Mouse (Mus musculus) layer of hippocampus, adult 11-12 months (tissue): ENCODE measurements at regions not wholly inside any gene's neighbourhood (a gene's known extent, or its start where the extent isn't known, plus 50 kb on each side); places are given as distances from the start of the nearest gene placed in this dataset.

Experiments
- DNase-seq: peaks from one replicate; pipeline ENCODE4 v3.0.0; 2022; ENCODE audit warnings: low spot score

DNA sequence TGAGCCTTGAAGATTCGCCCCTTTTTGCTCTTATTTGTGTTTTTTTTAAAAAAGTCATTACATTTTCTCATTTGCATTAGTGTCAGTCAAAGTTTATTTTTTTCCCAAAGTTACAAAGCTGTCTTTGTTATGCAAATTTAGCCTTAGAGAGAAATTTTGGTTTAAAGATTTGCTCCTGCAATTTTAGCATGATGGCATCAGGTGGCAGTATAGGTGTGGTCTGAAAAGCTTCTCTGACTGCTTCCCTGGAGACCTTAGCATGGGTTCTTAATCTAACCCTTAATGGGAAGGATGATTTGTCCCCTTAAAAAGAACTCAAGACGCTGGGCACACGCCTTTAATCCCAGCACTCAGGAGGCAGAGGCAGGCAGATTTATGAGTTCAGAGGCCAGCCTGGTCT is 451.2 kb downstream of the Slc4a3 start:
- no peak for DNase-seq

DNA sequence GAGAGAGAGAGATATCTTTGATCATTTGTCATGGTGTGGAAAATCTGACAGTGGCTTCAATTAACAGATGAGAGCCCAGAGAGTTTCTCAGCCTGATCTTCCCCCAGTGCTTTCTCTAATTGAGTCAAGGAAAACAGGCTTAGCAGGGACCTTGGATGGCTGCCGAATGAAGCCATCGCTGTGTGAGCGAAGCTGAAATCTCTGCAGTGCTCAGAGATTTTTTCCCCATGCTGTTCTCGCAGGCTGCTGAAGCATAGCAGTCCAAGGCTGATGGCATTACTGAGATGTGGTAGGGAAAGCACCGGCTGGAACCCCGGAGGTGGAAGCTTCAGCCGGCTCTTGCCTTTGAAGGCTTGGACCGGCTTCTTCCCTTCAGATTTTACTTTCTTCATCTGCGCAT is 455.1 kb downstream of the Slc4a3 start:
- DNase-seq, result peak; percentile 10

DNA sequence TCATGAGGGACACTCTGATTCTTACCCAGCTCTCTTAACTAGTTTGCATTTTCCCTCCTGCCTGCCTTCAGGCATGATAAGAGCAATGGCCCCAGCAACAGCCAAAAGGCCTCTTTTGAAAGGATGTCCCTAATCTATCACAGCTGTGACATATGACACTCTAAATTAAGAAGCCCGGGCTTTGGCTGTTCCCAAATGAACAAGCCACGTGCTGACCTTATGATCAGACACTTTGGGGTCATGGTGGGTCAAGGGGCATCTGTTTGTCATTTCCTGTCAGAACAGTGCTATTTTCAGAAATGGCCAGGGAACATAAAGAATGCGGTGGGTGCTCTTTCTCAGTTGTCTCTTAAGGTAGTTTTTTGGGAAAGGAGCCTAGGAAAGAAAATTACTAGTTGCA is 463.5 kb downstream of the Slc4a3 start:
- no peak for DNase-seq

DNA sequence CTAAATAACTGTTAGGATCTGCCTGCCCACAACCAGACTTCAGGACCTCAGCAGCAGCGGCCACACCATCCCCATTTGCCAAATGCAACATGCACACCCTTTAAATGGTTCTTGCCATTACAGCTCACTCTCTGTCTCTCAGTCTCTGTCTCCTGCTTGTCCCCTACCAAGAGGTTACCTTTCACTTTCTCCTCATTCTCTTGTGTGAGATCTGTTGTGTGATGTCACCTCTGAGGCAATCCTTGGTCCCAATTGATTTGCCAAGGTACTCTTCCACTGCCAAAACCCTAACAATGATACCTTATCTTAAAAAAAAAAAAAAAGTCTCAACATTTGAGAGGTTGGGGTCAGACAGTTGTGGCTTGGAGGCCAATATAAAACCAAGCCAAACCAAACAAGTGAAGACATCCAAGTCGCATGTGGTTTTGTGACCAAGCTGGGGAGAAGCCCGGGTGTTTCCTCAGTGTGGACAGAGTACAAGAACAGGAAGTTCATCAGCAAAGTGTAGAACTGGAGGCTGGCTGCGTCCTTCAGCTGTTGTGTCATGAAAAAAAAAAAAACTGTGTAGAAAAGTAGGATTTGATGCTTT is 464.2 kb downstream of the Slc4a3 start:
- DNase-seq, result no peak

DNA sequence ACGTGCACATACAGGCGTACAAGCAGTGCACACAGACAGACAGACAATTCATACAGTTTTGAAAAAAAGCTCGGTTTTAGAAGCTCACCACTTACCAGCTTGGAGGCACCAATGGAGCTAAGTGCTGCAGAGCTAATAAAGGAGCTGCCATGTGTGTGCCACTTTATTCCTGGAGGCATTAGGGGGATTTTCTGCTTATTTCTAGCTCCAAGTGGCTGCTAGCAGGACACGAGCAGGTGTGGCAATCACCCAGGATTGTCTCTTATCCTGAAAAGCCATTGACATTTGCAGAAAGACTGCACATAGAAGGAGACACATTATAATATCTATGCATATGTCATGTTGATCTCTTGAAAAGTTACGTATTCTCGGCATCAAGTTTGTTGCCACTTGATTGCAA is 472.5 kb downstream of the Slc4a3 start:
- DNase-seq, result no peak

DNA sequence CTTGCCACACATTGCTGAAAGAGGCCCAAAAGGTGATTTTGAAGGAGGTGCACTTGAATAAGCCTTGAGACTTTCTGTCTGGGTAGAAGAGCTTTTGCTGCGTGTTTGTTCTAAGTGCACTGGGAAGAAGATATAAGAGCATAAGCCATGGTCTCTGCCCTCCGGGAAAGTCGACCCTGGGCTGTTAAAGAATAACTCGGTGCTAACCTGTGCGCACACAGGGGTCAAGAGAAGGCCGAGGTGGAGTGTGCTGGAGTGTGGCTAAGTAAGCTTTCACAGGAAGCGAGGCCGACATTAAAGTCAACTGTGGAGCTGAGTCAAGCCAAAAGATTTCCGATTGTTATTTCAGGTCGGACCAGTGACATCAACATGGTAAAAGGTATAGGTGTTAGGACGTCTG is 473.0 kb downstream of the Slc4a3 start:
- DNase-seq, result no peak

DNA sequence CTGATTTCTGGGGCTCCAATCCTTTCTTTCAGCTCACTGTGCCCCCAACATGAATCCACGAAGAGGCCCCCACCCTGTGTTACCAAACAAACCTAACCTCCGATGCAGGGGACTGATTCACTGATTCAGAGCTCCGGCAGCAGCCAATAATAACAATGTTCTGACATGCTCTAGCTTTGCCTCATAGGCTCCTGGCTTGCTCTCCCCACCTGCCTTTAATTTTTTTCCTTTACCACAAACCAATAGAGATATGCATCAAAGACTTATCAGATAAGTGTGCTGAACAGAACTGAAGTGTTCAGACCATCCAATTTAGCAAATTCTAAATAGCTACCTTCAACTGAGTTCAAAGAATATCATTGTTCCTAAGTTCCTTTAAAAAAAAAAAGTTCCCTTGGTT is 478.6 kb downstream of the Slc4a3 start:
- DNase-seq, result no peak

DNA sequence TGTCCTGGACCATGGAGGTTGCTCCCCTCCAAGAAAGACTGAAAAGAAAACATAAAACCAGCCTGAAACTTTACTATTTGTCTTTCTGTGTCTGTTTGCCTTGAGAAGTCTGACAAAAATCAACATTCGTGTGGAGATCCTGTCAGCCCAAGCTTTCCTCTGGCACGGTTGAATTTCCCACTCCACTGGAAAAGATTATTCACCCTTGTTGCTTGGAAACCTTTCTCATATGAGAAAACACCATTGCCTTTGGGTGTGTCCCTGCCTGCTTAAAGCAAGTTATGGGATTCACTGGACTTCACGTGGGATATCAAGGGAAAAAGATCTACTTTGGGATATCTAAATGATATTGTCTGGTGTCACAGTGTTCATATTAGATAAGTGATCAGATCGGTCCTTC is 479.3 kb downstream of the Slc4a3 start:
- DNase-seq, result no peak

DNA sequence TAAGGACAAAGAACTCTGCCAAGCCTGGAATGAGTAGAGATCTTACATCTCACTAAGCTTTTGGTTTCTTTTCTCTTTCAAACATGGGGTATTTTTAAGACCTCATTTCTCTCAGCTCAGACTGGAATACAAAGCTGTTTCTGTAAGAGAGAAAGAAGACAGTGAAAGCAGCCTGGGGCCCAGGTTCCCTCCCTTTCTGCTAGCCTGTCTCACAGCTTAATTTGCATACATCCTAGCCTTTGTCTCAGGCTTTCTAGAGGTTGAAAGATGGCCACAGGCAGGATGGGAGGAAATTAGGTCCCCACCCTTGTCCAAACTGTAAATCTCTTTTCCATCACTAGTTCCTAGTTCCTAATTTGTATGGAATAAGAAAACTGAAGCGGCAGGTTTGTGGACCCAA is 483.0 kb downstream of the Slc4a3 start:
- no peak for DNase-seq

DNA sequence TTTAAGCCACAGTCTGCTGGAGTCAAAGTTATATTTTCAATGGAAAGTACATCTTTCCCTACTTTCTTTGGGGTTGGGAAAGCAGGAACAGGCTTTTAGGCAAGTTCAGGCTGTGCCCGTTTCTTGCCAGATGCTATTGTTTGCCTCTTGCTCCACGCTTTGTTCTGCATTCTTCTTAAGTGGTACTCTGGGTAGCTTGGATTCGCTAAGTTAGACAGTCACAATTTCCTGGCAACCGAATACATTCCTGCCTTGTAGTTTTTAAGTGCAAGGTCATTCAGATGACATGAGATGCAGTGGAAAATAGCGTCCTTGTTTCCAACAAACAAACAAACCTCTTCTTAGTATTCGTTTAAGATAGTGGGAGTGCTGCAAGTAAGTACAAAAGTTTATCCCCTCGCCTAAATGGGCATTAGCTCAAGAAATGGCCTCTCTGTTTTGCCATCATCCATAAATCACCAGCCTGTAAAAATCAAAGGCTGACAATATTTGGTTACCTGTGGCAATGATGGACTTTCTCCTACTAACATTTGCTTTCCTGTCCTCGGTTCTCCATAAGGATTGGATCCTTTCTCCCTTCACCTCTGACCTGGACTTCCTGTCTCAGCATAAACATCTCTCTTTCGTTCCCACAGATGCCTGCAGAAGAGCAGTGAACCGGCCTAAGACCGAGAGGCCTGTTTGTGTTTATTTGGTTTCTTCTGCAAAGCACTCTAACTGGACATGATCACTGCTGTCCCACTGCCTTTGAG is 485.3 kb downstream of the Slc4a3 start:
- no peak for DNase-seq

DNA sequence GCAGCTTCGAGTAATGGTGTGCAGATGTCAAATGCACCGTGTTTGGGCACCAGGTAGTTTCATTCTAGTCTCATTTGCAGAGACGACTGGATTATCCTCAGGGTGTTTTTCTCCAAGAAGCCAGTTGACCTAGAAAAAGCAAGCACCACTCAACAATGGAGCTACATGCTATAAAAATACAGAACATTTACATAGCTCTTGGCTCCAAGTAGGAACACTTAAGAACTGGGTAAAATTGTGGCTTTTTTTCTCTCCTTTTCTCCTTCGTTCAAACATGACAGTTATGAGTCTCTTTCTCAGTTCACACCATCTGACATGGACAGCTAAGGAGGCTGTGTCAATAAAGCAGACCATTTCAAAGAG is 485.8 kb downstream of the Slc4a3 start:
- DNase-seq, result no peak

DNA sequence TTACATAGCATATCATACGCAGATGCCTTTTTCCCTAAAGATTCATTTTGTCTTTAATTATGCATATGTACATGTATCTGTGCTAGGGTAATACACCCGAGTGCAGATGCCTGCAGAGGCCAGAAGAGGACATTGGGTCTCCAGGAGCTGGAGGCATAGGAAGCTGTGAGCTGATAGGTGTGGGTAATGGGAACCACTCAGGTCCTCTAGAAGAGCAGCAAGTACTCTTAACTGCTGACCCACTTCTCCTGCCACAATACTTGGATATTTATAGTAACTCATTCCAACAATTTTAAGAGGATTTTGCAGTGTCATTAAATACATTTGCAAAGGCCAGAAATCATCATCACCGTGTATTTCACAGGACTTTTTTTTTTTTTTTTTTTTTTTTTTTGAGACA is 486.6 kb downstream of the Slc4a3 start:
- no peak for DNase-seq

DNA sequence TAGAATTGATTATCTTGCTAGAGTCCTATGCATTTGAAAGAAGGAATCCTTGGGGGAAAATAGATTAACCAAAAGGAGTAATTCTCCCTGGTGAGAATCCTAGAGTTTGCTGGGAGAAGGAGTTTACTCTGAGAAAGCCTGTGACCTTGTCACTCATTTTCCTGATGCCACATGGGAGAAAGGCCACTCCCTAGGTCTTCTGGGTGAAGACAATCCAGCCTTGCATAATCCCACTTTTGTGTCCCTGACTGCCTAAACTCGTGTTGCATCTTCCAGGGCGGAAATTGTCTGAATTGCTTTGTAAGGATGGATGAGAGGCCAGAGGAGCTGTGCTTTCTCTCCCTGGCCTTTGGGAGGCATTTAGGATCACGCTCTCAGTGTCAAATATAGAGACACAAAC is 490.2 kb downstream of the Slc4a3 start:
- DNase-seq, result no peak

DNA sequence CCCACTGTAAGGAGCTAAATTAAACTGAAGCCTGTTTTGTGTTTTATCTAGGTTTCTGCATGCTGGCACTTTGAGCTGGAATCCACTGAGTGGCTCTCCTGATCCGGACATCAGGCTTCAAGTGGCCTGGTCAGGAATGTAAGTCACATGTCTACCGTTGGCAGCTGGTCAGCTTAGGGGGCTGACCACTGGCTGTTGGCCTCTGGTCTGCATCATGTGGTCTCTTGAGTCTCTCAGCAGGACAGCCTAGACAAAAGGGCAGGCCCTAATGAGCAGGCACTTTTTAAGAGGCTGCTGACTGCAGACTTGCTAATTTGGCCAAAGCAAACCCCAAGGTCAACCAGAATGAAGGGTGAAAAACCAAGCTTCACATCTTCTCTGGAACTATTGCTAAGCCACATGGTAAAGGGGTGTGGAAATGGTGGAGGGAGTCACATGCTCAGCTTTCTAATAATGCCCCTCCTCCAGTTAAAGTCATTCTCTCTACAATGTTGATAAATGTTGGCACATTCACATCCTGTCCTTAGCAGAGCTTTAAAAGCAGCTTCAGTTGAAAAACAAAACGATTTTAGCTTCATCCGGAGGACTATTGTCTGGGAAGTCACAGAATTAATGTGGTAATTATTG is 493.1 kb downstream of the Slc4a3 start:
- DNase-seq, result peak; percentile 70

DNA sequence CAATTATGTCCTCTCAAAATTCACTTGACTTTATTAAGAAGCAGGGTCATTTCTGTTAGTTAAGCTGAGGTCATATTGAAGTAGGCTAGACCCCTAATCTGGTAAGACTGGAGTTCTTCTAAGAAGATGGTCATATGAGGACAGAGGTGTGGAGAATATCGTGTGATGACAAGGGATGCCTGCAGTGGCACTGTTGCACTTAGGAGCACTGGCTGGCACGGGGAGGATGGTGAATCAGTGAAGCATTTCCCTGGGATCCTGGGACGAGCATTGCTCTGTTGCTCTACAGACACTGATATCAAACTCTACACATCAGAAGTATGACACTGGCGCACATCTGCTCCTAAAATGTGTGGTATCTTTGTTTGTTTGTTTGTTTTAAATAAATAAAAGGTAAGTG is 493.6 kb downstream of the Slc4a3 start:
- DNase-seq, result no peak

DNA sequence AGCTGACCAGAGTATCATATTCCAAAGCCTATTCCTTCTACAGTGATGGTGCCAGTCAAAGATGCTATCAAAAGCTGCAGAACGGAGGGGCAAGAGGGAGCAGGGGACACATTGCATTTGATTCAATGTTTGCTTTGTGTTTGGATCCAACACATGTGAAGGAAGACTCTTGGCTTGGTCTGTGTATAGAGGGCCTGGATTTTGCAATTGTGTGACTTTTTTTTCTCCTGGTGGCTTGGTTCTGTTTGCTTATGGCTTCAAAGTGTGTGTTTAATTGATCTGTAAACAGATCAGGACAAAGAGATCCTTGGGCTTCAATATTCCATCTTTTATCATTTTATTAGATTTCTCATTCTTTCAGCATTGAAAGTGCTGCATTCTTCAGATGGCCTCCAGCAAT is 504.2 kb downstream of the Slc4a3 start:
- no peak for DNase-seq

DNA sequence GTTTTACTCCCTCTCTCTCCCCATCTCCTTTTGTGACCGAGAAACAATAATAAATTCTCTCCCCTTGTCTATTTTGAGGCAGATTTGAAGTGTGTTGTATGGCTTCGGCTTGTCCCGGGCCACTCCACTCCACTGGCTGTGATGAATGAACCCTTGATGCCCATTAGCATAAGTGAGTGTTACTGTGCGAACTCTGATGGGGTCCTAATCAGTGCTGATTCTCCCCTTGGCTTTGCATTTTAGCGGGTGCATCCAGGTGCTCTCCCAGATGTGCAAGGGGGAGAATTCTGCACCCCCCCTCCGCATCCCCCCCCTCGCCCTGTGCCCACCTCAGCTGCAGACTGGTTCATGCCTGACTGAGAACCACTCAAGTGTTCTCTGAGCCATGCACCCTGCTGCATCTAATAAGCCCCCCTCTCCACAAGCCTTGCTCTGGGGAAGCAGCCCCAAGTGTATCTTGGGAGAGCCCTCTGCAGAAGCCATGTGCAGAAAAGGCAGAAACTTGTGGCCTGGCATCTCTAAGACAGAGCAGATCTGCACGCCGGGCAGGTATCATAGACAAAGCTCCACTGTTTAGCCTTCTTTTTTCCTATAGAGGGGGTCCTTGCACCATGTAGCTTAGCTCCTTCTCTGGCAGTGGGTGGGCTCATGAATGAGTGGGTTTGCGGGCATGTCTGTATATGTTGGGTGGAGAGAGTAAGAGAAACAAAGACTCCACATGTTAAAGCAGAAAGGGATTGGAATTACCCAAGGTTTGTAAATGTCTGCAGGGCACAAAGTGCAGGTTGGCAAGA is 507.5 kb downstream of the Slc4a3 start:
- no peak for DNase-seq

DNA sequence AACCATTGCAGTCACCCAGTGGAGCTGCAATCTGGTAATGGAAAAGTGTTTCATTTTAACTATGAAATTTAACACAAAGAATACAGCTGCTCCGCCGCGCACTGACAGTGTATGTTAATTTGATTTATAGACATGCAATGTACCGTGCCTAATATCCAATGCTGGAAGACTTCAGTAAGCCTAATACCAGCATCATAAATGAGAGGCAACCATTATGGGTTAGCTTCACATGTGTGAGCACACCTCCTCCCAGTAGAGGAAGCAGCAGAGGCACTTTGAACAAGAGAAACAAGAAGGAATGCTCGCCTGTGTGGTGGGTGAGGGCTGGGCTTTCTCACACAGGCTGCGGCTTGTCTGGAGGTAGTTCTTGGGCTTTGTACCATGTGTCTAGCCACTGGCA is 519.7 kb downstream of the Slc4a3 start:
- no peak for DNase-seq

DNA sequence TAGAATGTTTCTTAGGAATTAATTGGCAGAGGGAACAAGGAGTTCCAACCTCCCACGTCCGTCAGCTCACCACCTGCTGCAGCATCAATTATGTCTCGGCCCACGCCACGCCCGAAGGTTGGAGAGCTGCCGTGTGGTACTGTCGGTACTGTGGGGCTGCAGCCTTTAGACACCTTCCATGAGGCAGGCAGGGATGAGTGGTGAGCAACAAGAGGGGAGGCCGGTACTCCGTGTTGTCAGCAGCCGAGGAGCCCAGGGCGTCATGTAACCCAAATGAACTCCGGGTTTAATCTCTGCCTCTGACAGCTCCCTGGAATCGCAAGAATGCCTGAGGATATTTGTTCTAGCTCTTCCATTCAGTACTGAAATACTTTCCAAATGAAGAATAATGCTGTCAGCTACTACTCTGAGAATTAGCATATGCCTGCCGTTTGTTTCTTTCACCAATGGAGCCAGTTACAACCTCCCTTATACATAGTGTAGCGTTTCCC is 524.8 kb downstream of the Slc4a3 start:
- peak; percentile 84 for DNase-seq

DNA sequence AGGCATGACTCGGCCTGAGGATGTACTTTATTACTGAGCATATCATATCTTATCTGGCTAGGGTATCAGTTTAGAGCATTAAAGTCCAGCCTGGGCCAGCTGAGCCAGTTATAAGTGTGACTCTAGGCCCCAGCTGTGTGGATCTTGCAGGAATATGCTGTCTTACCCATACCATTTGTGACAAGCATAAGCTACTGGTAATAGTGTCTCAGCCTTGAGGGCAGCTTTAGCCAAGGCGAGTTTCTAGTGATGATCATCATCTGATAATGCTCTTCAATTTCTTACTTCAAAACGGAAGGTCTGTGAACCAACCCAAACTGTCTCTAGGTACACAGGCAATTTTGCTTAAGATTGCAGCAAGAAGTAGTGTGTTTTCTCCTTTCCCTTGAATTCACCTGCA is 529.1 kb downstream of the Slc4a3 start:
- no peak for DNase-seq

DNA sequence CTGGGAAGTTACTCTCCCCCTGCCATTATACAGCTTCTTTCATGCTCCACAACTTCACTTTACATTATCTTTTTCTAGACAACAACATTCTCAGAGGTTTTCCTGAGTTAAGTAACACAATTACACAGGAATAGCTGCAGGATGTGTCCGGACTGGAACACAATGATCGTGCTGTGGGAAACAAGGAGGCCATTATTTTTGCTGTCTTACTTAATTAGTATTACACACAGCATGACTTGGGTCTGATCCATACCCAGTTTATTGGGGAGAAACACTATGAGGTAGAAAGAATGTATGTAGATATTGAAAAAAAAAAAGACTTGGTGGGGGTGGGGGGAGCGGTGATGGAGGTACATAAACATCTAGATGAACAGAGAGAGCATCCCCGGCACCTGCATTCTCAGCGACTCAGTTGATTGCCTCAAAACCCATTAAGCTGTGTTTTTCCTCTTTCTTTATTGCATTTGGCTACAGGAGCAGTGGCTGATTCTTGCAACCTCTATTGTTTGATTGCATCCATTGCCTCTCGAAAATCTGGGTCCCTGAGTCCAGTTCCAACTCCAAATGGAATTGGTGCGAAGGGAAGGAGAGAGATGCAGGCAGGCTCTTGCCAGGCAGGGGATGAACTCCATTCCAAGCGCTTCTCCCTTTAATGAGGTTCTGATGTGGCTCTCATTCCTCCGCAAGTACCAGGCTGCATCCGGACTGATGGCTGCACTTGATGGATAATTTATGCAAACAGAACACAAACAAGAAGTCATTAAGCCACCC is 529.8 kb downstream of the Slc4a3 start:
- DNase-seq, result no peak

DNA sequence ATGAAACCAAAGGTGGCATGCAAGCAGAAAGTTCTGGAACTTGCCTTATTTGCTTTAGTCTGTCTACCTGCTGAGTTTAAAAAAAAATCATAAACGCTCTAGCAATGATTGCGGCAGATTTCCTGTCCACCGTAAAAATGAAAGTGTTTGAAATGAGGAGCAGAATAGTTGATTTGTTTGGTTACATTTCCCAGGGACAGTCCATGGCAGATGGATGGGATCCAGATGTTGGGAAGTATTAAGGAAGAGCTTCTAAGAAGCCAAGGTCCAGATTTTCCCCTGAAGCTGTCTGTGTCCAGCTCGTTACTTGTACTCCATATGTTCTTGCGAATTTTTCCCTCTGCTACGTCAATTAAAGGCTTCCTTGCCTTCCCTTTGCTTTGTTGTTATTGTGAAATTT is 534.2 kb downstream of the Slc4a3 start:
- no peak for DNase-seq
